Mouse (Mus musculus) splenic B cell, adult 2 months (primary cell): ENCODE measurements at regions not wholly inside any gene's neighbourhood (a gene's known extent, or its start where the extent isn't known, plus 50 kb on each side); places are given as distances from the start of the nearest gene placed in this dataset.

Source experiments
- DNase-seq: peaks from one replicate; pipeline ENCODE4 v3.0.0-alpha.2; 2011; ENCODE audit warnings: low read depth, low spot score
- H3K27me3 ChIP-seq: 2 replicates; pipeline ENCODE4 v1.6.1; 2012; ENCODE audit warnings: mild to moderate bottlenecking, low read length, moderate library complexity, mixed read lengths; ENCODE audit not compliant: control insufficient read depth, poor library complexity, insufficient read depth, severe bottlenecking
- H3K36me3 ChIP-seq: 2 replicates; pipeline ENCODE4 v1.6.1; 2012; ENCODE audit warnings: mild to moderate bottlenecking, low read length, moderate library complexity, mixed read lengths; ENCODE audit not compliant: control insufficient read depth, poor library complexity, insufficient read depth, severe bottlenecking

- Histone ChIP-seq H3K27me3 (no peaks in the 10 kb centered on the region), H3K36me3 (no peaks in the 10 kb centered on the region)
- no peak for DNase-seq
Measured at GRCm38 (mm10) chr10:9210646-9211045, 324.8 kb upstream of the Sash1 start.

GRCm38 (mm10) chr10:9204096-9204495 lies 318.2 kb upstream of the Sash1 start:
- no peak for DNase-seq
- H3K27me3 ChIP-seq, result no peaks in the 10 kb centered on the region
- H3K36me3 ChIP-seq, result no peaks in the 10 kb centered on the region

- H3K36me3 ChIP-seq, result no peaks in the 10 kb centered on the region
- H3K27me3 ChIP-seq, result no peaks in the 10 kb centered on the region
- no peak for DNase-seq
Measured at GRCm38 (mm10) chr10:9203323-9203722, 317.5 kb upstream of the Sash1 start.

GRCm38 (mm10) chr10:9202922-9203321 lies 317.1 kb upstream of the Sash1 start:
- no peaks in the 10 kb centered on the region for H3K36me3 ChIP-seq
- DNase-seq, result no peak
- H3K27me3 ChIP-seq, result no peaks in the 10 kb centered on the region

- Histone ChIP-seq H3K36me3 (no peaks in the 10 kb centered on the region), H3K27me3 (no peaks in the 10 kb centered on the region)
- DNase-seq, result no peak
Measured at GRCm38 (mm10) chr10:9174997-9175396, 289.1 kb upstream of the Sash1 start.

- Histone ChIP-seq H3K27me3 (no peaks in the 10 kb centered on the region), H3K36me3 (no peaks in the 10 kb centered on the region)
- DNase-seq, result no peak
Measured at GRCm38 (mm10) chr10:9173509-9173908, 287.6 kb upstream of the Sash1 start.

- Histone ChIP-seq H3K36me3 (no peaks in the 10 kb centered on the region), H3K27me3 (no peaks in the 10 kb centered on the region)
- DNase-seq, result no peak
Measured at GRCm38 (mm10) chr10:9168725-9169124, 282.9 kb upstream of the Sash1 start.

GRCm38 (mm10) chr10:9166017-9166416 lies 280.1 kb upstream of the Sash1 start:
- no peak for DNase-seq

GRCm38 (mm10) chr10:9165598-9165997 lies 279.7 kb upstream of the Sash1 start:
- Histone ChIP-seq H3K36me3 (no peaks in the 10 kb centered on the region), H3K27me3 (no peaks in the 10 kb centered on the region)
- no peak for DNase-seq

More at GRCm38 (mm10) chr10:9166017-9166416, 280.1 kb upstream of the Sash1 start:
- Histone ChIP-seq H3K36me3 (no peaks in the 10 kb centered on the region), H3K27me3 (no peaks in the 10 kb centered on the region)

GRCm38 (mm10) chr10:9164333-9164732 lies 278.5 kb upstream of the Sash1 start:
- Histone ChIP-seq H3K27me3 (no peaks in the 10 kb centered on the region), H3K36me3 (no peaks in the 10 kb centered on the region)
- no peak for DNase-seq

GRCm38 (mm10) chr10:9161597-9161996 lies 275.7 kb upstream of the Sash1 start:
- DNase-seq, result no peak
- Histone ChIP-seq H3K36me3 (no peaks in the 10 kb centered on the region), H3K27me3 (no peaks in the 10 kb centered on the region)

GRCm38 (mm10) chr10:9157299-9158215 lies 271.7 kb upstream of the Sash1 start:
- Histone ChIP-seq H3K36me3 (no peaks in the 10 kb centered on the region), H3K27me3 (no peaks in the 10 kb centered on the region)
- DNase-seq, result no peak

GRCm38 (mm10) chr10:9136099-9136498 lies 250.2 kb upstream of the Sash1 start:
- no peaks in the 10 kb centered on the region for H3K27me3 ChIP-seq
- no peak for DNase-seq
- no peaks in the 10 kb centered on the region for H3K36me3 ChIP-seq

- DNase-seq, result no peak
- Histone ChIP-seq H3K36me3 (no peaks in the 10 kb centered on the region), H3K27me3 (no peaks in the 10 kb centered on the region)
Measured at GRCm38 (mm10) chr10:9134293-9135021, 248.6 kb upstream of the Sash1 start.

GRCm38 (mm10) chr10:9130061-9130460 lies 244.2 kb upstream of the Sash1 start:
- no peaks in the 10 kb centered on the region for H3K27me3 ChIP-seq
- H3K36me3 ChIP-seq, result no peaks in the 10 kb centered on the region
- DNase-seq, result no peak
